Mouse (Mus musculus): ENCODE data around the gene H2-Q2.
"Not testable (repeated sequence)": the region's sequence is repeated elsewhere in the genome, so short reads cannot be mapped to it uniquely, and the experiment has no call there.

H2-Q2 gene

GRCm38 (mm10) chr17:35379369-35379728, 37.3 kb downstream of the H2-Q2 start, which contains the start of gene H2-Q4:
Gene H2-Q4 (plus strand): TSS chr17:35379617.
- DNase-seq (ENCODE audit: low spot score), result peak; percentile 88

GRCm38 (mm10) chr17:35379729-35380451, 37.8 kb downstream of the H2-Q2 start:
- DNase-seq (ENCODE audit: low spot score), result peak; percentile 17

DNA sequence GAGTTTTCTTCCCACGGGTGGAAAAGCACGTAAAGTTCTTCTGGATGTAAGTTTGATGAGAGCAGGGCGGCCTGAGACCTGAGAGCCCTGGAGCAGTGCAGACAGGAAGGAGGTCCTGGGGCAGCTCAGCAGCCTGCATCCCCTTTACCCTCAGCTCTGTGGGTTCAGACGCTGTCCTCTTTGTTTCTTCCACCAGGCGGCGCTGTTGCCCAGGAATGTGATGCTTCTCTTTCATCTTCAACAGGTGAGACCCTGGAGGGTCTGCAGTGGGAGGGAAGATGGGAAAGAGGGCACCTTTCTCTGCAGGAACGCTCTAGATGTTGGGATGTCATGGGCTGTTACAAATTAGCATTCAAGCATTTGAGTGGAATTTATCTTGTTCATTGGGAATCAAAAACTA, 47.8 kb downstream of the H2-Q2 start:
- DNase-seq (ENCODE audit: low spot score), result peak; percentile 13

GRCm38 (mm10) chr17:35392671-35393070, 50.6 kb downstream of the H2-Q2 start:
- not testable (repeated sequence) for DNase-seq (ENCODE audit: low spot score)

- DNase-seq (ENCODE audit: low spot score), result not testable (repeated sequence)
These were observed 52.1 kb downstream of the H2-Q2 start for GRCm38 (mm10) chr17:35393864-35394800.
